Mouse (Mus musculus) megakaryocyte, embryonic 14.5 days (primary cell): ENCODE results near the gene Grtp1.

Experiments
- FLI1 ChIP-seq: IDR thresholded peaks from 2 replicates; pipeline ENCODE4 v1.6.1; 2012; ENCODE audit warnings: low read length, inconsistent platforms, mixed read lengths
- GATA1 ChIP-seq: IDR thresholded peaks from 3 replicates; pipeline ENCODE4 v1.6.1; 2012; ENCODE audit warnings: mixed read lengths, low read length, inconsistent platforms, borderline replicate concordance

GRCm38 (mm10) chr8:13242985-13243870, 42.8 kb upstream of the Grtp1 start:
- TF ChIP-seq GATA1, result no peak
- TF ChIP-seq FLI1, result no peak
